Mouse (Mus musculus): ENCODE results near the gene Ppp4r3a. TPM values are rescaled to one million over a fixed set of nuclear protein-coding genes. Genes with fewer than 3 reads are reported as not detected.
A peak's percentile ranks its signal among the peaks of the same experiment; 100 is the strongest.

The Ppp4r3a gene
- total and polyA plus RNA-seq, 2 experiments from 2014 or later = 13.9 to 31.4 TPM

- H3K9me3 ChIP-seq (replicated peaks; ENCODE audit: control insufficient read depth, low read length) = no peaks in the 10 kb centered on the region
- 19% methylated on average over 17 of the region's 17 CpGs for WGBS
- peaks cover 22% of the 10 kb centered on the region for H3K4me1 ChIP-seq (ENCODE audit: control insufficient read depth, insufficient read depth)
- H3K27me3 ChIP-seq (ENCODE audit: control insufficient read depth, insufficient read depth, low read length) = 0 out of 2 replicates have a peak, but pooled peaks cover 2% of the 10 kb centered on the region
- peak overlapping the region; percentile 49 for H3K4me2 ChIP-seq (ENCODE audit: low read depth, low read length)
- H3K27ac ChIP-seq (ENCODE audit: low read depth) = 0 out of 2 replicates have a peak overlapping the region, but pooled peaks have one; percentile 14
- TF ChIP-seq CTCF (IDR thresholded peaks at IDR 0.05; ENCODE audit: low read depth) (no peak), EP300 (IDR thresholded peaks at IDR 0.05; ENCODE audit: low read depth) (no peak)
- ATAC-seq (ENCODE audit: insufficient read depth, low read depth) = peak; percentile 8; the same call in 1 of the 2 replicates
- 0 out of 2 replicates have a peak overlapping the region, but pooled peaks have one; percentile 17 for H3K9ac ChIP-seq (replicated peaks; ENCODE audit: low read depth, low read length)
- DNase-seq (ENCODE audit: low spot score) = peak; percentile 25
- H3K4me3 ChIP-seq (ENCODE audit: low read depth, low read length) = peak overlapping the region; percentile 4; the same call in 1 of the 2 replicates
- no peaks in the 10 kb centered on the region for H3K36me3 ChIP-seq (replicated peaks; ENCODE audit: control insufficient read depth, insufficient read depth, low read length)
Observed at GRCm38 (mm10) chr12:101012197-101013077, 71.1 kb downstream of the Ppp4r3a start.

- no peak overlapping the region for H3K4me3 ChIP-seq (ENCODE audit: low read depth, low read length)
- DNase-seq (ENCODE audit: low spot score) (no peak), ATAC-seq (ENCODE audit: insufficient read depth, low read depth) (no peak)
- H3K36me3 ChIP-seq (replicated peaks; ENCODE audit: control insufficient read depth, insufficient read depth, low read length) = no peaks in the 10 kb centered on the region
- H3K9ac ChIP-seq (replicated peaks; ENCODE audit: low read depth, low read length) = no peak overlapping the region
- H3K4me2 ChIP-seq (ENCODE audit: low read depth, low read length) = no peak overlapping the region
- no peaks in the 10 kb centered on the region for H3K9me3 ChIP-seq (replicated peaks; ENCODE audit: control insufficient read depth, low read length)
- no peak overlapping the region for H3K27ac ChIP-seq (ENCODE audit: low read depth)
- peaks cover 23% of the 10 kb centered on the region; the same call in 1 of the 2 replicates for H3K4me1 ChIP-seq (ENCODE audit: control insufficient read depth, insufficient read depth)
- 95% methylated on average over 7 of the region's 7 CpGs for WGBS
- TF ChIP-seq EP300 (IDR thresholded peaks at IDR 0.05; ENCODE audit: low read depth) = no peak
- no peak for TF ChIP-seq CTCF (IDR thresholded peaks at IDR 0.05; ENCODE audit: low read depth)
- H3K27me3 ChIP-seq (ENCODE audit: control insufficient read depth, insufficient read depth, low read length) = 0 out of 2 replicates have a peak, but pooled peaks cover 2% of the 10 kb centered on the region
Observed at GRCm38 (mm10) chr12:101011017-101011416, 72.5 kb downstream of the Ppp4r3a start.

DNA sequence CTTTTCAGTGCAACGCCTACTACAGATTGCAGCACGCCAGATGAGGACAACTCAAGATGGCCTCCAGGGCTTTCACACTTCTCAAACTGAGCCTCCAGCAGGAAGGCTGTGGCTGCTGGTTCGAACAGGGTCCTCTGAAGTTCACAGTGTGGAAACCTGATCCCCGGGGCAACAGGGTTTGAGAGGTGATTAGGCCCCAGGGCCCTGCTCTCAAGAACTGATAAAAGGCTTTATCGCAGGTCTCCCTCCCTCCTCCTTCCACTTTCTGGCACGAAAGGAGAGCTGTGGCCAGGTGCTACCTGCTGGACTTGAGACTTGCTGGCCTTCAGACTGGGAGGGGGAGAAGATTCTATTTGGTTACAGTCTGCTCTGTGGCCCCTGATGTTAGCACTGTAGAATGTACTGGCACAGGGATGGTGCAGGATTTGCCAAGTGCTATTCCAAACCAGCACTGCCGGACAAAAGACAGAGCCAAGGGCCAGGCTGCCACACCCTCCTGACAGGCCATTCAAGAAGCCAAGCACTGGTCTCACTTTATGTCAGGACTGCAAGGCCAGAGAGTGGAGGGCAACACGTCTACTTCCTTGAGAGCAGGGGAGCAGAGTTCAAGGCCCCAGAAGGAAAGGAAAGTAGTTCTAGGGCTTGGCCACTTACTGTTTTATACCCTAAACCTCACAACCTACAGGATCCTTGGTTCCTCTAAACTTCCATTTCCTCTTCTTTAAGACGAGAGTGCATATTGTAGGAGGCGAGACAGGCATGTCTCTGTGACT is 73.2 kb downstream of the Ppp4r3a start:
- ATAC-seq (ENCODE audit: insufficient read depth, low read depth) = no peak
- TF ChIP-seq EP300 (IDR thresholded peaks at IDR 0.05; ENCODE audit: low read depth) (no peak), CTCF (IDR thresholded peaks at IDR 0.05; ENCODE audit: low read depth) (no peak)
- H3K9me3 ChIP-seq (replicated peaks; ENCODE audit: control insufficient read depth, low read length) = no peaks in the 10 kb centered on the region
- H3K4me2 ChIP-seq (ENCODE audit: low read depth, low read length) = no peak overlapping the region
- no peak overlapping the region for H3K9ac ChIP-seq (replicated peaks; ENCODE audit: low read depth, low read length)
- H3K27me3 ChIP-seq (ENCODE audit: control insufficient read depth, insufficient read depth, low read length) = 0 out of 2 replicates have a peak, but pooled peaks cover 2% of the 10 kb centered on the region
- DNase-seq (ENCODE audit: low spot score) = no peak
- H3K27ac ChIP-seq (ENCODE audit: low read depth) = no peak overlapping the region
- no peaks in the 10 kb centered on the region for H3K36me3 ChIP-seq (replicated peaks; ENCODE audit: control insufficient read depth, insufficient read depth, low read length)
- WGBS = 59% methylated on average over 10 of the region's 10 CpGs
- H3K4me3 ChIP-seq (ENCODE audit: low read depth, low read length) = no peak overlapping the region
- H3K4me1 ChIP-seq (ENCODE audit: control insufficient read depth, insufficient read depth) = peaks cover 23% of the 10 kb centered on the region; the same call in 1 of the 2 replicates

DNA sequence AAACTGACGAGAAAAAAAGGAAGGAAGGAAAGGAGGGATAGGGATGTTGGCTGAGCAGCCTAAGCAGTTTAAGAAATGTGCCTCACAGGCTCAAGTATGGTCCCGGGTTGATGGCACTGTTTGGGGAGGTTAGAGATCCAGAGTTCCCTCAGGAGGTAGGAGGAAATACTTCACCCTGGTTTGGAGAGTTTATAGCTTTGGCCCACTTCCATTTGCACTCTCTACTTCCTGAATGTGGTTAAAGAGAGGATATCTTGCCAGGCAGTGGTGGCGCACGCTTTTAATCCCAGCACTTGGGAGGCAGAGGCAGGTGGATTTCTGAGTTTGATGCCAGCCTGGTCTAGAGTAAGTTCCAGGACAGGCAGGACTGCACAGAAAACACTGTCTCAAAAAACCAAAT is 74.3 kb downstream of the Ppp4r3a start:
- no peak for TF ChIP-seq CTCF (IDR thresholded peaks at IDR 0.05; ENCODE audit: low read depth)
- TF ChIP-seq EP300 (IDR thresholded peaks at IDR 0.05; ENCODE audit: low read depth) = no peak
- no peak for DNase-seq (ENCODE audit: low spot score)

DNA sequence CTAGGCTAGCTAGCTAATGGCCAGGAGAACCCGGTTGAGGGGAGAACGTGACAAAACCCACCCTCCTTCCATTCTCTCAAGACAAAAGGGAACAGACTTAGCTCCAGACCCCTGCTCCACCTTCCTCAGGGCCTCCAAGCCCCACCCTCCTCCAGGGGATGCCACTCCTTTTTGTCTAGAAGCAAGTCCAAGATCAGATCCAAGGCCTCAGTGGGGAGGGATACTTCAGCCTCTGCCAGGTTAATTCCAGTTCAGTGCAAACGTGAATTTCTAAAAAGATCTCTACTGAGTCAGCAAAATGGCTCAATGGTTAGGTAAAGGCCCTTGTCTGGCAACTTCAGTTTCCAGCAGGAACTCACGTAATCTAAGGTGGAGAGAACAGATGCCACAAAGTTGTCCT is 74.9 kb downstream of the Ppp4r3a start:
- Histone ChIP-seq H3K9ac (replicated peaks; ENCODE audit: low read depth, low read length) (0 out of 2 replicates have a peak overlapping the region, but pooled peaks have one; percentile 13), H3K4me3 (ENCODE audit: low read depth, low read length) (no peak overlapping the region), H3K27ac (ENCODE audit: low read depth) (no peak overlapping the region), H3K36me3 (replicated peaks; ENCODE audit: control insufficient read depth, insufficient read depth, low read length) (no peaks in the 10 kb centered on the region), H3K4me2 (ENCODE audit: low read depth, low read length) (no peak overlapping the region), H3K27me3 (ENCODE audit: control insufficient read depth, insufficient read depth, low read length) (peaks cover 6% of the 10 kb centered on the region; the same call in 1 of the 2 replicates), H3K4me1 (ENCODE audit: control insufficient read depth, insufficient read depth) (peaks cover 23% of the 10 kb centered on the region; the same call in 1 of the 2 replicates), H3K9me3 (replicated peaks; ENCODE audit: control insufficient read depth, low read length) (no peaks in the 10 kb centered on the region)
- no peak for TF ChIP-seq EP300 (IDR thresholded peaks at IDR 0.05; ENCODE audit: low read depth)
- no peak for TF ChIP-seq CTCF (IDR thresholded peaks at IDR 0.05; ENCODE audit: low read depth)
- DNase-seq (ENCODE audit: low spot score) = no peak
- no peak for ATAC-seq (ENCODE audit: insufficient read depth, low read depth)
- WGBS = 69% methylated on average over 4 of the region's 4 CpGs

More for the DNA sequence above, 74.3 kb downstream of the Ppp4r3a start:
- Histone ChIP-seq H3K4me3 (ENCODE audit: low read depth, low read length) (no peak overlapping the region), H3K36me3 (replicated peaks; ENCODE audit: control insufficient read depth, insufficient read depth, low read length) (no peaks in the 10 kb centered on the region), H3K4me1 (ENCODE audit: control insufficient read depth, insufficient read depth) (peaks cover 23% of the 10 kb centered on the region; the same call in 1 of the 2 replicates), H3K27ac (ENCODE audit: low read depth) (no peak overlapping the region), H3K9ac (replicated peaks; ENCODE audit: low read depth, low read length) (no peak overlapping the region), H3K9me3 (replicated peaks; ENCODE audit: control insufficient read depth, low read length) (no peaks in the 10 kb centered on the region), H3K4me2 (ENCODE audit: low read depth, low read length) (no peak overlapping the region), H3K27me3 (ENCODE audit: control insufficient read depth, insufficient read depth, low read length) (peaks cover 3% of the 10 kb centered on the region; the same call in 1 of the 2 replicates)
- 78% methylated on average over 4 of the region's 4 CpGs for WGBS
- ATAC-seq (ENCODE audit: insufficient read depth, low read depth) = no peak
